Mouse (Mus musculus) layer of hippocampus, adult 9-11 months (tissue): ENCODE measurements around the gene Sun1.

ENCODE experiments used
- DNase-seq: peaks from one replicate; pipeline ENCODE4 v3.0.0; 2022

Gene Sun1

GRCm38 (mm10) chr5:139252081-139252909, 51.9 kb downstream of the Sun1 start, which contains the start of gene Get4:
Gene Get4 (plus strand): TSS chr5:139252324.
- DNase-seq: peak; percentile 99

GRCm38 (mm10) chr5:139252910-139253245, 52.4 kb downstream of the Sun1 start:
- no peak for DNase-seq

DNA sequence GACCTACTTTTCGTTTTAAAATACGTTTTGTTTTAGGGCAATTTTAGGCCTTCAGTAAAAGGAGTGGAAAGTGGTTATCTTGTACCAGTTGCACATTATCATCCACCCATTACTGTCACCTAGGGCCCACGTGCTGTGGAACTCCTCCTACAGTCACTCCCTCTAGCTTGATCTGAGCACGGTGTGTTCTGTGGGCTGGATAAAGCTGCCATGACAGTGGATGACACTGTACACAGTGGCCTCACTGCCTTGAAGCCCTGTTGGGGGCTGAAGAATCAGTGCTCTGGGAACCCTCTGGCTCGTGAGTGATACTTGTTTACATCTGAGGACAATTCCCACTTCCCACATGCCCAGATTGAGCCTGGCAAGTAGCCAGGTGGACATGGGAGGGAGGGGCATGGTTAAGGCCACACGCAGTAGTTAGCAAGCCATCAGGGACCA, 52.9 kb downstream of the Sun1 start:
- no peak for DNase-seq

GRCm38 (mm10) chr5:139254938-139255337, 54.5 kb downstream of the Sun1 start:
- no peak for DNase-seq

- DNase-seq: no peak
These were observed 55.3 kb downstream of the Sun1 start for GRCm38 (mm10) chr5:139255777-139256176.

GRCm38 (mm10) chr5:139256211-139256765, 55.9 kb downstream of the Sun1 start:
- DNase-seq: no peak

DNA sequence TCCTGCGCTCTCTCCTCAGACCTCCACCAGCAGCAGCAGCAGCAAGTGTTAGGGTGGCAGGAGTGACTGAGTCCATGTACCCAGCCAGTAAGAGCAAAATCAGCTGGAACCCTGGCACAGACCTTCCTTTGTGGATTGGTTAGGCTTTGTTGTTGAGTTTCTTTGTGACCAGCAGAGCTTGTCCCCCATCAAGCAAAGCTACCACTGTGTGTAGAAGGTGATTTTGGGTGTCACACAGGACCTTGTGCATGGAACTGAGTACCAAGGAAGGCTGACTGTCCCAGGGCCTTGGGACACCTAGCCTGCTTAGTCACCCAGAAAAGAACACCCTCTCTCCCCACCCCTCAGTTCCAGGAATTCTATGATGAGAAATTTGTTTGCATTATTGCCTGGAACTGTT, 56.8 kb downstream of the Sun1 start:
- no peak for DNase-seq

DNA sequence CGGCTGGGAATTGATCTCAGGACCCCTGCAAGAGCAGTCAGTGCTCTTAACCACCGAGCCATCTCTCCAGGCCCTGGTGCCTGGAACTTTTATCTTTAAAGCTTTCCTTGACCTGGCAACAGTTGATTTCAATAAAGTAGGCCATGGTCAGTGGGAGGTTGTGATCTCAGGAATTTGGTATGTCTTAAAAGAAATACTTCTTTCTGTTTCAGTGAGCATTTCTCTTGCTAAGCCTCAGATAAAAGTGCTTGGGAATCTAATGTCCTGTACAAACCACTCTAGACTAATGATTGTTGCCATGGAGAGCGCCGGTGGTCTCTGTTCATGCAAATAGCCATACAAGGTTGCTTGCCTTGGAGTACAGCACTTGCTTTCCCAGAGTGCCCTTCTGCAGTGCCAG, 57.4 kb downstream of the Sun1 start:
- no peak for DNase-seq

GRCm38 (mm10) chr5:139258371-139259035, 58.1 kb downstream of the Sun1 start:
- DNase-seq: no peak

DNA sequence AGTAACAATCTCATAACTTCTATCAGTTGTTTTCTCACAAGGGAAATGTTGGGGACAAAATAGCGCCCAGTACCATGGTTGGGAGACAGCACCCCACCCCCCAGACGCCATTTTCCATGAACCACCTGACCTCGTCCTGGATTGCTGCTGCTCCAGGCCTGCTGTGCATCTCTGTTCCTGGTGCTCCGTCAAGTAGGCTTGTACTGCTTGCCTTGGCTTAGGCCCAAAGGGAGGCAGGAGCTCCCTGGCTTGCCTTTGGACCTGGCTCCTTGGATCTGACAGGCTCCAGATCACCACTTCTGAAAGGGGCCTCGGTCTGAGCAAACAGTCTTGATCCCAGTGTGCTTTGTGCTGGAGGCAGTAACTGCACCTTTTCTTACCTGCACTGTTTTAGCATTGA, 59.4 kb downstream of the Sun1 start:
- DNase-seq: no peak

DNA sequence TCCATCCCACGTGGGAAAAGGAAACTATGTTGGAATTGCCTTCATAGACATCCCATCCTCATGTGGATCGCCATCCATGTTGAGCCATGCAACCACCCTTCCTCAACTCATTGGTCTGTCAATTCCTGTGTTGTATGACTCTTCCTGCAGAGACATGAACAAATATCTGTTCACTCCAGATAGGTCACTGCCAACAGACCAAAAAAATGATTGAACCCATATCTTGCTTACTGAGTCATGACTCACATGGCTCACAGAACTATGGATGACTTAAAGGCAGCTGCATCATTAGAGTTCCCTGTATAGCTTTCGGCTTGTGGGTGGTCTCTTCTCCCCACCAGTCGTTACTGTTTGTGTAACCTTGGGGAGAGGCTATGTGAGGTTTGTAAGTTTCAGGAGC, 61.0 kb downstream of the Sun1 start:
- no peak for DNase-seq

GRCm38 (mm10) chr5:139267661-139268060, 67.2 kb downstream of the Sun1 start:
- no peak for DNase-seq

GRCm38 (mm10) chr5:139270806-139271521, 70.5 kb downstream of the Sun1 start:
- no peak for DNase-seq

DNA sequence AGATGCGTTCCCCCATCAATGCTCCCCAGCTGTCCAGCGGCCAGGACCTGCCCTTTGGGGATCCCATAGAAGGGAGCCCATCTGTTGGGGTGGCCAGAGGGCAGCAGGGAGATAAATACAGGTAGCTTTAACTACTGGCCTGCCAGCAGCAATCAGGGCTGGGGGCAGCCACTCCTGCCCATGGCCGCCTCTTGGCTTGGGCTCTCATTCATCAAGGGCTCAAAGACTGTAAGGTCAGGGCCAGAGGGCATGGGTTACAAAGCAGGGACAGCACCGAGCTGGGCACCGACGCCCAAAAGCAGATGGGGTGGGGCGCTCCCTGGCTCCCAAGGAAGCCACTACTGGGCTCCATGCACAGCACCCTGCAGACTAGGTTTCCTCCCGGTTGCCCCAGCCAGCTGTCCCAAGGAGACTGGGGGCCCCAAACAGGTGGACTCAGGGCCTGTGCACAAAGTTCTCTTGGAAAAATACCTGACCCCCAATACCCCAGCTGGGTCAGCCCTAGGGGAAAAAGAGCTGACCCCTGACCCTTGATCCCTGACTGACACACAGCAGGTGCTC, 71.6 kb downstream of the Sun1 start:
- no peak for DNase-seq

- no peak for DNase-seq
These were observed 76.8 kb downstream of the Sun1 start for GRCm38 (mm10) chr5:139277287-139277686.

- no peak for DNase-seq
These were observed 81.1 kb downstream of the Sun1 start for GRCm38 (mm10) chr5:139281373-139282112.

DNA sequence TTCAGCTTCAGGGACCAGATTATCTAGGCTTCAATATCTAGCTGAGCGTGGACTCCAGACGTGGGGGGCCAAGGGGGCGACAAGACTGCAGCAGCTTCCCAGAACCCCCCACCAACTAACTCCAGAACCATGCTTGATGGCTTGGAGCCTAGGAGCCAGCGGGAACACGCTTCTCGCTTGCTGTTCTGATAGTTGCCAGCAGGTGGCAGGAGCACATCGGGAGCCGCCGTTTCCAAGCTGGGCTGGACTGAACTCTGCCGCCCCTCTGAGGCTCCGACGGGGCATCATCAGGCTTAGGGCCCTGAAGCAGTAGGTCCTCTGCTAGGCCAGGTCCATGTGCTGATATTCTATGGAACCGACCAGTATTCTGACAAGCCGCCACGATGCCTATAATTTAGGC, 81.8 kb downstream of the Sun1 start:
- DNase-seq: peak; percentile 75

- DNase-seq: no peak
These were observed 83.2 kb downstream of the Sun1 start for GRCm38 (mm10) chr5:139283460-139284180.

- peak; percentile 82 for DNase-seq
These were observed 85.1 kb downstream of the Sun1 start for GRCm38 (mm10) chr5:139285383-139286067.

DNA sequence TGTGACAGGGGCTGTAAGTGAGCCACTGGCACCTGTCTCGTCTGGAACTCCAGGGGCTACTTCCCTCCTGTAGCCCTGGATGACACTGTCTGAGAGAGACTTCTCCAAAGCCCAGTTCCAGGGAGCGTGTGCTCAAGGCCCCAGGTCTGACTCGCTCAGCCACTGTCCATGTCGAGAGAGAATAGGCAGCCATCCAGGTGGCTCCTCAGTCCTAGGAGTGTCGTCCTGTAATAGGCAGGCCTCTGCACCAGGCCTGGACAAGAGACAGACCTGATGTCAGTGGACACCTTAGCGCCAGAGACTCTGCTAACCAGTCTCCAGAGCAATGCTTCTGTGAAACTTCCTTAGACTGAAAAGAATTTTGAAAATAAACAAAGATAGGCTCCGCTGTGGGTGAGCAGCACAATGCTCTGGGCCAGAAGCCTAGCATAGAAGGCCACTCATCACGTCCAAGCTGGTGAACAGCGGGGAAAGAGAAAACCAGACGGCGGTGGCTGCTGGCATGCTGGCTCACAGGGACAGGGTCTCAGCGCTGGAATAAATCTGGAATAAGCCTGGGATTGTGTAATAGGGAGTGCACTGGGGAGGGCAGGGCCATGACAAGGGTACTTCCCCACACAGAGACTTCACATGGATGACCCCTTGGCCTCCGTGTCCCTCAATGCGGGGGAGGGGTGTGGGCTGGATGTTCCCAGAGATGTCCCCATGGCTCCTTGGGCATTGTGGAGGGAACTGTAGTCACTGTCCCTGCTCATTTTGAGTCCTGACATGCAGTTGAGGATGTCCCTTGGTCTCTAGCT, 85.9 kb downstream of the Sun1 start:
- peak; percentile 62 for DNase-seq
